Mouse (Mus musculus) T-cell, adult 66 days (primary cell): ENCODE measurements around the gene Gm9958. TPM values are rescaled to one million over a fixed set of nuclear protein-coding genes. Genes with fewer than 3 reads are reported as not detected.

Experiments used
- total RNA-seq, 2 experiments: library from RNA; stranded (reverse); gene quantifications; 3 replicates in 1 of 2; 4 replicates in 1 of 2; pipeline ENCODE4 v1.2.4; 2023

Gene Gm9958
- total RNA-seq: 1 to 10 TPM; 3.3 to 3.6 TPM

DNA sequence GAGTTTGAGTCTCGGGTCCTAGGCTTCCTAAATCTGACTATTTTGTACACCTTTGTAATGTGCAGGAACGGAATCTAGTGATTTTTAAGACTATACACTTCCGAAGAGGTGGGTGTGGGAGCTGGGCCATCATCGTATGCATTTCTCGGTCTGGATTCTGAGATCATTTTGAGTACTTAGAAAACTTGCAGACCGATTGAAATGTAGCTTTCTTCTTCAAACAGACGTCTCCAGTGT is at the start of gene Gm9958:
Gene Gm9958, plus strand, starts transcription at position 138 of the 237 bp plus-strand sequence.

DNA sequence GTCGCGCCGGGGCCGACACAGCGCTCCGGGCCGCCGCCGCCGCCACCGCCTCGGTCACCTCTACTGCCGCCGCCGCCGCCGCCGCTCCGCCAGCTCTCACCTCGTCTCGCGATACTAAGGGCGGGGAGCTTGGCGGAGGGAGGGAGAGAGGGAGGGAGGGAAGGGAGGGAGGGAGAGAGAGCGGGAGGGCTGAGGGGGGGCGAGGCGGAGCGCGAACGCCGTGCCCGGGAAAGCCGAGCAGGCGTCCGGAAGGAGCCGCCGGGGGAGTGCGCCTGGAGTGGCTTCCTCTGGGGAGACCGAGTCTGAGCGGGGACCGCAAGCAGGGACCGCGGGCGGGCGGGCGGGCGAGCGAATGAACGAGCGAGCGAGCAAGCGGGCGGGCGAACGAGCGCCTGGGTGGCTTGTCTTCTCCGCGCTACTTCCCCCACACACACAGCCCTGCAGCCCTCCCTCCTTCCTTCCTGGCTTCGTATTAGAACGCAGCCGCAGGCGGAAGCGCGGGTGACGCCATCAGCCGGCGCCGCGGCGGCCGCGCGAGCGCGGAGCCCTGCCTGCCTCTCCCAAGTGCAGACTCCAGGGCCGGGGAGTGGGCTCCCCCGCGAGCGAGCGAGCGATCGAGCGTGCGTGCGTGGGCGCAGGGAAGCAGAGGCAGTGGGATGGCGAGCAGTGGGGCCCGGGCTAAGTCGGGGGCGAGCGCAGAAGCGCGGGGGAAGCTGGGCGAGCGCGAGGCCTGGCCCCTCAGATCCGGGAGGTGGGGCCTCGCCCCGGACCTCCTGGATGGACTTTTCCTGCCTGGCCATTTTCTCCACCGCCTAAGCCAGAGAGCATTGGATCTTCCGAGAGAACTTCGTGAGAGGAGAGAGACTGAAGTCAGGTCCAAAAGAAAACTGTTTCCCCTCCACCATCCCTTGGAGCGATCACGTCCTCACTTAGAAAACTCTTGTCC is 610 bp upstream of the Gm9958 start, which contains the start of gene Ankrd17:
Gene Ankrd17, minus strand, starts transcription at position 457 of the 946 bp plus-strand sequence.

Other genes starting within 250 kb of the Gm9958 start
- 10 to 100 TPM; 33.2 to 38.9 TPM for gene Cox18, start 143.2 kb upstream of the Gm9958 start, total RNA-seq
- gene Ankrd17, start 627 bp upstream of the Gm9958 start, total RNA-seq: 100 to 1,000 TPM; 162 to 166 TPM
- not detected for gene Alb, start 93.7 kb downstream of the Gm9958 start, total RNA-seq
- 1 to 10 TPM; 7.6 to 8.4 TPM for gene Afp, start 123.5 kb downstream of the Gm9958 start, total RNA-seq
- under 1 TPM in 1 of 2 experiments, not detected in 1; 0.36 TPM for gene Afm, start 151.7 kb downstream of the Gm9958 start, total RNA-seq
- gene 5830473C10Rik, start 193.9 kb downstream of the Gm9958 start, total RNA-seq: not detected